Mouse (Mus musculus): Measurements from ENCODE around the gene Glb1l2.

- TF ChIP-seq CTCF (IDR thresholded peaks at IDR 0.05; ENCODE audit: extremely low read depth, insufficient read depth, low read length) (no peak), POLR2A (IDR thresholded peaks at IDR 0.05; ENCODE audit: extremely low read depth, insufficient read depth, low read length) (no peak)
Measured at GRCm38 (mm10) chr9:26831089-26831488, 24.8 kb upstream of the Glb1l2 start.

All from cortical plate, adult 2 months (tissue).